Mouse (Mus musculus) lung, postnatal 0 days (tissue): ENCODE measurements around the gene Spns3. TPM values are rescaled to one million over a fixed set of nuclear protein-coding genes. Genes with fewer than 3 reads are reported as not detected.

Experiments
- ATAC-seq: fragments of 200-750 bp; cut with Nextera tagmentation; 2 replicates; pipeline ENCODE4 v1.8.0; 2017; ENCODE audit warnings: moderate library complexity
- DNase-seq: peaks from one replicate; pipeline ENCODE4 v3.0.0-alpha.2; 2016; ENCODE audit warnings: low spot score
- H3K27ac ChIP-seq: fragments of 300-500 bp; sonication (generic); 2 replicates; pipeline ENCODE4 v1.5.1; 2014; ENCODE audit warnings: antibody characterized with exemption, mild to moderate bottlenecking, low read length, mixed read lengths
- H3K27me3 ChIP-seq: fragments of 300-500 bp; sonication (generic); replicated peaks from 2 replicates; pipeline ENCODE4 v1.6.1; 2014; ENCODE audit warnings: low read length, mixed read lengths; ENCODE audit not compliant: insufficient read depth
- H3K36me3 ChIP-seq: fragments of 300-500 bp; sonication (generic); 2 replicates; pipeline ENCODE4 v1.6.1; 2014; ENCODE audit warnings: low read length, mixed read lengths; ENCODE audit not compliant: insufficient read depth
- H3K4me1 ChIP-seq: fragments of 300-500 bp; sonication (generic); 2 replicates; pipeline ENCODE4 v1.6.1; 2014; ENCODE audit warnings: antibody characterized with exemption, low read depth, low read length, mixed read lengths; ENCODE audit not compliant: insufficient read depth
- H3K4me2 ChIP-seq: fragments of 300-500 bp; sonication (generic); replicated peaks from 2 replicates; pipeline ENCODE4 v1.6.1; 2014; ENCODE audit warnings: low read depth, mild to moderate bottlenecking, low read length, moderate library complexity, mixed read lengths
- H3K4me3 ChIP-seq: fragments of 300-500 bp; sonication (generic); 2 replicates; pipeline ENCODE4 v1.5.1; 2014; ENCODE audit warnings: low read depth, low read length
- H3K9ac ChIP-seq: fragments of 300-500 bp; sonication (generic); replicated peaks from 2 replicates; pipeline ENCODE4 v1.6.1; 2014; ENCODE audit warnings: low read depth, mild to moderate bottlenecking
- H3K9me3 ChIP-seq: fragments of 300-500 bp; sonication (generic); 2 replicates; pipeline ENCODE4 v1.6.1; 2016; ENCODE audit warnings: low read length, mixed read lengths
- CTCF ChIP-seq: IDR thresholded peaks from 2 replicates; pipeline ENCODE4 v1.5.1; 2016; ENCODE audit warnings: antibody characterized with exemption, mild to moderate bottlenecking
- EP300 ChIP-seq: IDR thresholded peaks from 2 replicates; pipeline ENCODE4 v1.6.1; 2016; ENCODE audit warnings: antibody characterized with exemption, mild to moderate bottlenecking, control low read depth
- WGBS: fragments of 180-500 bp; shearing (Covaris S2); extraction: QIAGEN DNeasy Blood & Tissue Kit; methylation state at CpG from one replicate; pipeline ENCODE4 v1.1.7; 2014; 5-methylcytosine and 5-hydroxymethylcytosine counted together
- polyA plus RNA-seq: library from polyadenylated mRNA; unstranded; fragments of >200 nt; fragmentation: Nextera tagmentation; extraction: Ambion mirVana; gene quantifications from 2 replicates; pipeline ENCODE4 v1.2.1, GENCODE M21; 2015

Gene Spns3
- 0.06 and 0.12 TPM in 2 replicates for polyA plus RNA-seq

- no peaks in the 10 kb centered on the region for H3K27me3 ChIP-seq
- H3K27ac ChIP-seq: no peak within 1 kb of the TSS
- no peaks in the 10 kb centered on the region for H3K9me3 ChIP-seq
- no peak within 1 kb of the TSS for H3K4me3 ChIP-seq
- no peaks in the 10 kb centered on the region; the same call in 1 of the 2 replicates for H3K4me1 ChIP-seq
- ATAC-seq (no peak), DNase-seq (no peak)
- H3K9ac ChIP-seq: no peak within 1 kb of the TSS
- H3K36me3 ChIP-seq: no peaks in the 10 kb centered on the region
- TF ChIP-seq EP300: no peak
- no peak for TF ChIP-seq CTCF
- no peak within 1 kb of the TSS for H3K4me2 ChIP-seq
- 31% methylated on average over 8 of the region's 8 CpGs for WGBS
Measured at GRCm38 (mm10) chr11:72550134-72550988, at the start of gene Spns3. TSS of gene Spns3 (minus strand) at chr11:72550506.

- Histone ChIP-seq H3K4me3 (no peak overlapping the region), H3K9ac (no peak overlapping the region), H3K9me3 (no peaks in the 10 kb centered on the region), H3K27me3 (no peaks in the 10 kb centered on the region), H3K36me3 (no peaks in the 10 kb centered on the region), H3K4me2 (no peak overlapping the region), H3K27ac (no peak overlapping the region), H3K4me1 (no peaks in the 10 kb centered on the region)
- TF ChIP-seq CTCF (no peak), EP300 (no peak)
- ATAC-seq (no peak), DNase-seq (no peak)
- WGBS: 85% methylated on average over 4 of the region's 4 CpGs
Measured at GRCm38 (mm10) chr11:72597780-72598179, 47.5 kb upstream of the Spns3 start.

GRCm38 (mm10) chr11:72595010-72595737 lies 44.9 kb upstream of the Spns3 start:
- Histone ChIP-seq H3K9me3 (no peaks in the 10 kb centered on the region), H3K27ac (no peak overlapping the region), H3K27me3 (no peaks in the 10 kb centered on the region), H3K4me1 (no peaks in the 10 kb centered on the region), H3K36me3 (no peaks in the 10 kb centered on the region), H3K9ac (no peak overlapping the region), H3K4me2 (no peak overlapping the region), H3K4me3 (no peak overlapping the region)
- TF ChIP-seq CTCF: no peak
- no peak for TF ChIP-seq EP300
- no peak for ATAC-seq
- 82% methylated on average over 2 of the region's 2 CpGs for WGBS
- DNase-seq: no peak

GRCm38 (mm10) chr11:72587537-72588233 lies 37.4 kb upstream of the Spns3 start:
- ATAC-seq (peak; percentile 67), DNase-seq (peak; percentile 38)
- Histone ChIP-seq H3K4me3 (no peak overlapping the region), H3K9ac (no peak overlapping the region), H3K36me3 (no peaks in the 10 kb centered on the region), H3K27me3 (no peaks in the 10 kb centered on the region), H3K9me3 (no peaks in the 10 kb centered on the region), H3K27ac (no peak overlapping the region), H3K4me1 (no peaks in the 10 kb centered on the region), H3K4me2 (no peak overlapping the region)
- WGBS: 26% methylated on average over 7 of the region's 7 CpGs
- TF ChIP-seq EP300 (no peak), CTCF (no peak)

- Histone ChIP-seq H3K27ac (no peak overlapping the region), H3K27me3 (no peaks in the 10 kb centered on the region), H3K36me3 (no peaks in the 10 kb centered on the region), H3K4me2 (no peak overlapping the region), H3K4me1 (no peaks in the 10 kb centered on the region), H3K9me3 (no peaks in the 10 kb centered on the region), H3K9ac (no peak overlapping the region), H3K4me3 (no peak overlapping the region)
- TF ChIP-seq CTCF: no peak
- TF ChIP-seq EP300: no peak
- DNase-seq: no peak
- no peak for ATAC-seq
- WGBS: 88% methylated on average over 3 of the region's 3 CpGs
Measured at GRCm38 (mm10) chr11:72586570-72586969, 36.3 kb upstream of the Spns3 start.

- Histone ChIP-seq H3K36me3 (no peaks in the 10 kb centered on the region), H3K9ac (no peak overlapping the region), H3K27ac (no peak overlapping the region), H3K4me3 (no peak overlapping the region), H3K9me3 (no peaks in the 10 kb centered on the region), H3K4me2 (no peak overlapping the region), H3K4me1 (no peaks in the 10 kb centered on the region), H3K27me3 (no peaks in the 10 kb centered on the region)
- DNase-seq (no peak), ATAC-seq (no peak)
- WGBS: 86% methylated on average over 2 of the region's 2 CpGs
- no peak for TF ChIP-seq CTCF
- TF ChIP-seq EP300: no peak
Measured at GRCm38 (mm10) chr11:72583092-72583491, 32.8 kb upstream of the Spns3 start.
